Mouse (Mus musculus) embryonic facial prominence, embryonic 14.5 days (tissue): ENCODE measurements around the gene Htr2b. TPM values are rescaled to one million over a fixed set of nuclear protein-coding genes. Genes with fewer than 3 reads are reported as not detected.

Source experiments
- ATAC-seq: fragments of 200-750 bp; cut with Nextera tagmentation; 2 replicates; pipeline ENCODE4 v1.8.0; 2017; ENCODE audit warnings: low read depth, moderate number of reproducible peaks, moderate TSS enrichment
- DNase-seq: peaks from one replicate; pipeline ENCODE4 v3.0.0-alpha.2; 2015; ENCODE audit warnings: low spot score
- H3K27ac ChIP-seq: fragments of 300-500 bp; sonication (generic); replicated peaks from 2 replicates; pipeline ENCODE4 v1.5.1; 2014; ENCODE audit warnings: low read depth, mild to moderate bottlenecking, low read length, moderate library complexity
- H3K27me3 ChIP-seq: fragments of 300-500 bp; sonication (generic); replicated peaks from 2 replicates; pipeline ENCODE4 v1.6.1; 2014; ENCODE audit warnings: low read length; ENCODE audit not compliant: control insufficient read depth, insufficient read depth
- H3K36me3 ChIP-seq: fragments of 300-500 bp; sonication (generic); 2 replicates; pipeline ENCODE4 v1.6.1; 2014; ENCODE audit warnings: low read length, mixed read lengths; ENCODE audit not compliant: control insufficient read depth, insufficient read depth
- H3K4me1 ChIP-seq: fragments of 300-500 bp; sonication (generic); 2 replicates; pipeline ENCODE4 v1.6.1; 2014; ENCODE audit warnings: antibody characterized with exemption, low read length; ENCODE audit not compliant: control insufficient read depth, insufficient read depth
- H3K4me2 ChIP-seq: fragments of 300-500 bp; sonication (generic); 2 replicates; pipeline ENCODE4 v1.6.1; 2014; ENCODE audit warnings: low read depth, mild to moderate bottlenecking, low read length, moderate library complexity, mixed read lengths
- H3K4me3 ChIP-seq: fragments of 300-500 bp; sonication (generic); 2 replicates; pipeline ENCODE4 v1.5.1; 2014; ENCODE audit warnings: low read depth, mild to moderate bottlenecking, low read length
- H3K9ac ChIP-seq: fragments of 300-500 bp; sonication (generic); 2 replicates; pipeline ENCODE4 v1.6.1; 2014; ENCODE audit warnings: low read depth, mild to moderate bottlenecking, low read length, moderate library complexity, mixed read lengths
- H3K9me3 ChIP-seq: fragments of 300-500 bp; sonication (generic); 2 replicates; pipeline ENCODE4 v1.6.1; 2016; ENCODE audit warnings: low read length; ENCODE audit not compliant: control insufficient read depth
- WGBS: fragments of 180-500 bp; shearing (Covaris S2); extraction: QIAGEN DNeasy Blood & Tissue Kit; methylation state at CpG from one replicate; pipeline ENCODE4 v1.1.7; 2014; 5-methylcytosine and 5-hydroxymethylcytosine counted together
- polyA plus RNA-seq: library from polyadenylated mRNA; unstranded; fragments of >200 nt; fragmentation: Nextera tagmentation; extraction: Ambion mirVana; gene quantifications from 2 replicates; pipeline ENCODE4 v1.2.1, GENCODE M21; 2014

Htr2b gene
- polyA plus RNA-seq, 1 experiment from 2014 or later = 1.2 TPM

DNA sequence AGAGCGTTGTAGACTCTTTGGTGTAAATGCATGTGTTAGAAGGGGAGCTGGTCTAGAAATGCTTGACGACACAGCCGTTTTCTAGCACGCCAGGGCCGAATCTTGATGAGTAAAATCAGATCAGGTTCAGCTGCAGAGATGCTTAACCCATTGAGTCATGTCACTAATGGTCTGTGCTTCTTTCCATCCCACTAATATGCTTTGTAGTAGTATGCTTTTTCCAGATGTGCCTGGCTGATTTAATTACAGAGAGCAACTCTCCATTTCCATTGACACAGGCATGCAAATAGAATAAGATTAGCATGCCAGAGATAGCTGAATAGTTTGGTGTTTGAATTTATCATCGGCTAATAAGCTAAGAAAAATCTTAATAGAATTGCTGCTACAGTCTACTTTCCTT is 23.5 kb upstream of the Htr2b start:
- no peak for ATAC-seq
- no peak overlapping the region for H3K9ac ChIP-seq
- no peaks in the 10 kb centered on the region for H3K27me3 ChIP-seq
- H3K9me3 ChIP-seq = no peaks in the 10 kb centered on the region
- H3K4me3 ChIP-seq = no peak overlapping the region
- DNase-seq = no peak
- H3K27ac ChIP-seq = no peak overlapping the region
- 87% methylated on average over 6 of the region's 6 CpGs for WGBS
- H3K4me1 ChIP-seq = no peaks in the 10 kb centered on the region
- no peak overlapping the region for H3K4me2 ChIP-seq
- H3K36me3 ChIP-seq = peaks cover 86% of the 10 kb centered on the region

DNA sequence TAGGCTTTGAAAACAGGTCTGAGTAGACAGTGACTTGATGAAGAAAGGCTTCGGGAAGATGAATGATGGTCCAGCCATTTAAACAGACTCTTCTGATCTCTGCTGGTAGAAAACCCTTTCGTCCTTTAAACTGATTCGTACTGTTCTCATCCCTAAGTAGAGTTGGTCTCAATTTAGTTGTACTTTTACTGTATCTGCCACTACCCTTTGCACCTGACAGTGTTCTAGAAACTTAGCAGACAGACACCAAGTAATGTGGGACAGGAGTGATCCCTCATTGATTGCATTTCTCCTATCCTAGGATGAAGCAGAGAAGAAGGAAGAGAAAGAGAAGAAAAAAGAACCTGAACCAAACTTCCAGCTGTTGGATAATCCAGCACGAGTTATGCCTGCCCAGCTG is 21.6 kb upstream of the Htr2b start, which contains the start of gene Gm21972:
Gm21972 (plus strand) TSS at position 301 of the 400 bp plus-strand sequence.
- 96% methylated on average over 4 of the region's 4 CpGs for WGBS
- no peak within 1 kb of the TSS for H3K27ac ChIP-seq
- peaks cover 88% of the 10 kb centered on the region for H3K36me3 ChIP-seq

DNA sequence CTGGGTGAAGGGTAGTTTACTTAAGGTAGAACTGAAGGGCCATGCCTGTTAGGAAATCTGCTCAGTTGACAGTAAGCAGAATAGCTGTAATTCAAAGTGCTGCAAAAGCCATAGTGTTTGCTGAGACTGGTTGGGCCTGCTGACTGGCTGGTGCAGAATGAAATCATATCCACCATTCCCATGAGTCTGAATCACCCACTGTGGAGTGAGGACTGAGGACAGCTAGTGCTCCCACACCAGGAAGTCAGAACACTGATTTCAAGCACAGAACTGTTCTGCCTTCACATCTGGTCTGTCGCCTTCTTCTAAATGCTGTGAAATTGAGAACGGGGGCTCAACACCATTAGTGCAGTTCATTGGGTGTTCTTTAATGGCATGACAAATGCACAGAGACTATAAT is 14.3 kb upstream of the Htr2b start:
- Histone ChIP-seq H3K4me1 (no peaks in the 10 kb centered on the region), H3K9me3 (no peaks in the 10 kb centered on the region), H3K27ac (no peak overlapping the region), H3K36me3 (peaks cover 77% of the 10 kb centered on the region), H3K9ac (no peak overlapping the region), H3K27me3 (no peaks in the 10 kb centered on the region), H3K4me3 (no peak overlapping the region), H3K4me2 (no peak overlapping the region)
- ATAC-seq (no peak), DNase-seq (no peak)
- WGBS = 87% methylated on average over 2 of the region's 2 CpGs

More for the DNA sequence above, 21.6 kb upstream of the Htr2b start, which contains the start of gene Gm21972:
- no peak for DNase-seq
- H3K9me3 ChIP-seq = no peaks in the 10 kb centered on the region
- no peaks in the 10 kb centered on the region for H3K27me3 ChIP-seq
- H3K9ac ChIP-seq = no peak within 1 kb of the TSS
- no peaks in the 10 kb centered on the region for H3K4me1 ChIP-seq
- no peak within 1 kb of the TSS for H3K4me2 ChIP-seq
- ATAC-seq = no peak
- H3K4me3 ChIP-seq = no peak within 1 kb of the TSS

DNA sequence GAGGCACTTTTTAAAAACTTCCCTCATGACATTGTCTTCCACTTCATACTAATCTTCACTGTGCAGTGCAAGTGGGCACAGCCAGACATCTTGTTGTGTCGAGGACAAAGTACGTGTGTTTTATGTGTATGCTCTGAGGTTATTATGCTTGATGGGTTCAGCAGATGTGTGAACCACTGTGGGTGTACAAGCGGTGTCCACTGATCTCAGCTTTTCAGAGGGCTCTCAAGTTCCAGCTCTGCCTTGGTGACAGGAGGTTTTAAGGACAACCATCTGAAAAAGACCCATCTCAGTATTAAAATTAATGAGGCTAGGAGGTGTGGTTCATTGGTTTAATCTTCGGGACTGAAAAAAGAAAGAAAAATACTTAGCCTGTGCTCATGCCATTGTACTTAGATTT is 7.8 kb upstream of the Htr2b start:
- 92% methylated on average over 4 of the region's 4 CpGs for WGBS
- Histone ChIP-seq H3K4me1 (no peaks in the 10 kb centered on the region), H3K4me3 (no peak overlapping the region)

DNA sequence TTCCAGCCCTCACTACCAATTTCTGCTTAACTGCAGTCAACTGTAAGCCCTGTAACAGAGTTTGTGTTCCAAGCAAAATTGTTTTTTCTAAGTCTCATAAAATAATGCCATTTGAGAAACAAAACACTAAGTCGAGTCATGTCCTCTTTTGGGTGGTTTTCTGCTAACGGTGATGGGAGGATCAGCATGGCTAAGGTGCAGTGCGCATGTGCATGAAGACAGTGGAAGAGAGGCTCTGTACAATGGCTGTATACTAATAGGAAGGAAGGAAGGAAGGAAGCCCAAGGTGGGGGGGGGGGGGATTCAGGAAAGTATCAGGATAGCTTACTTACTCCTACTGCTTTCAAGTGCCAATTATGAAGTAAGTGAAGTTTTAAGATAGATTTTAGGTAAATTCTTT is 2.4 kb upstream of the Htr2b start:
- ATAC-seq (no peak), DNase-seq (no peak)
- Histone ChIP-seq H3K27ac (no peak overlapping the region), H3K4me1 (no peaks in the 10 kb centered on the region), H3K36me3 (peaks cover 23% of the 10 kb centered on the region), H3K4me2 (no peak overlapping the region), H3K9ac (no peak overlapping the region), H3K9me3 (no peaks in the 10 kb centered on the region), H3K4me3 (no peak overlapping the region), H3K27me3 (no peaks in the 10 kb centered on the region)
- WGBS = 85% methylated on average over 3 of the region's 3 CpGs

More for the DNA sequence above, 7.8 kb upstream of the Htr2b start:
- Histone ChIP-seq H3K9ac (no peak overlapping the region), H3K4me2 (no peak overlapping the region), H3K9me3 (no peaks in the 10 kb centered on the region), H3K27ac (no peak overlapping the region), H3K36me3 (peaks cover 60% of the 10 kb centered on the region), H3K27me3 (no peaks in the 10 kb centered on the region)
- no peak for DNase-seq
- ATAC-seq = no peak

DNA sequence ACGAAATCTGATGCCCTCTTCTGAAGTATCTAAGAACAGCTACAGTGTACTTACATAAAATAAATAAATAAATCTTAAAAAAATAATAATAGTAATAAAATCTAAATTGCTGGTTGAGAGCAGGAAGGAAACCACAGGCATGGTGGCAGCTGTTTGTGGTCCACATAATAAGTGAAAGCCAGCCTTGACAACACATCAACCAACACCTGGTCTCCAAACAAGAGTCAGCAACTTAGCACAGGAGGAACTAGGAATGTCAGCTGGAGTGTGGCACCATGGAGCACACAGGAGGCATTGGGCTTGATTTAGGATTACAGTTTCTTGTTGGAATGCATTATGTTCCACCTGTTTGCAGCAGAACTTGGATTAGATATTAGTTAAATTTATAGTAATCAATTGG is 6.7 kb downstream of the Htr2b start:
- Histone ChIP-seq H3K4me1 (no peaks in the 10 kb centered on the region), H3K4me3 (no peak overlapping the region), H3K36me3 (peaks cover 21% of the 10 kb centered on the region), H3K9ac (no peak overlapping the region), H3K27me3 (no peaks in the 10 kb centered on the region), H3K9me3 (no peaks in the 10 kb centered on the region), H3K4me2 (no peak overlapping the region), H3K27ac (no peak overlapping the region)
- ATAC-seq (no peak), DNase-seq (no peak)
- WGBS = 95% methylated on average over 1 of the region's 1 CpGs

DNA sequence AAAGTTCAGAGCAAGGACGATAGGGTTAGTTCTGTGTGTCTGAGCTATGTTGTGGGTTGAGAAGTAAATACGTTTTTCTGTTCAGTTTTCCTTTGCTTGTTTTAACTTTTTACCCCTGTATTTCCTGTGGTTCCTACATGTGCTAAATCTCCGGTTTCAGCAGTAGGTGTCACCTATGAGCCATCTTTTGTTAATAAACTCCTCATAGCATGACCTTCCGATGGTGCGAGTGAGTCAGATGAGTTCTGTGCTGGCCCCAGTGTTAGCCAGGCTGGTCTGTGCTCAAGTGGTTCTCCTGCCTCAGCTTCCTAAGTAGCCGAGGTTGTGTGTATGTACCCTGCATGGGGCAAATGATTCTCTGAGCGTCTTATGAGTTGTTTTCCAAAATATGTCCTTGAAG is 17.4 kb downstream of the Htr2b start:
- no peaks in the 10 kb centered on the region for H3K27me3 ChIP-seq
- 85% methylated on average over 7 of the region's 7 CpGs for WGBS
- DNase-seq (no peak), ATAC-seq (no peak)
- no peaks in the 10 kb centered on the region for H3K9me3 ChIP-seq
- H3K27ac ChIP-seq = no peak overlapping the region
- no peak overlapping the region for H3K9ac ChIP-seq
- H3K4me1 ChIP-seq = no peaks in the 10 kb centered on the region
- no peak overlapping the region for H3K4me3 ChIP-seq
- H3K4me2 ChIP-seq = no peak overlapping the region
- H3K36me3 ChIP-seq = peaks cover 70% of the 10 kb centered on the region

DNA sequence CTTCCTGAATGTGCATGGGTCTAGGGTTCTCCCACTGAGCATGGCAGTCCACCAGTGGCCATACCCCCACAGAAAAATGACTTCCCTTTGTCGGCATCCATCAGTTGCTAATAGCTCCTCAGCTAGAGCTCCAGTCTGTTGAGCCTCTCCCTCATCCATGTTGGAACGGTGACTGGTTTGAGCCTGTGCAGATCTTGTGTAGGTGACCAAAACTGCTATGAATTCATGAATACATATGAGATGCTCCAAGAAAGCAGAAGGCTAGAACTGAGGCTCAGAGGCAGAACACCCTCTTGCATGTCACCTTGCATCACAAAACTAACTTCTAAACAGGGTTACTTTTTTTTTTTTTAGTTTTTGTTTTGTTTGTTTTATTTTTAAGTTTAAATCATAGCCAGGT is 35.2 kb downstream of the Htr2b start:
- H3K9me3 ChIP-seq = no peaks in the 10 kb centered on the region
- no peak overlapping the region for H3K9ac ChIP-seq
- H3K4me2 ChIP-seq = no peak overlapping the region
- no peak overlapping the region for H3K27ac ChIP-seq
- no peak overlapping the region for H3K4me3 ChIP-seq
- H3K36me3 ChIP-seq = peaks cover 85% of the 10 kb centered on the region
- no peaks in the 10 kb centered on the region for H3K4me1 ChIP-seq
- DNase-seq = no peak
- ATAC-seq = no peak
- 97% methylated on average over 2 of the region's 2 CpGs for WGBS
- H3K27me3 ChIP-seq = no peaks in the 10 kb centered on the region

DNA sequence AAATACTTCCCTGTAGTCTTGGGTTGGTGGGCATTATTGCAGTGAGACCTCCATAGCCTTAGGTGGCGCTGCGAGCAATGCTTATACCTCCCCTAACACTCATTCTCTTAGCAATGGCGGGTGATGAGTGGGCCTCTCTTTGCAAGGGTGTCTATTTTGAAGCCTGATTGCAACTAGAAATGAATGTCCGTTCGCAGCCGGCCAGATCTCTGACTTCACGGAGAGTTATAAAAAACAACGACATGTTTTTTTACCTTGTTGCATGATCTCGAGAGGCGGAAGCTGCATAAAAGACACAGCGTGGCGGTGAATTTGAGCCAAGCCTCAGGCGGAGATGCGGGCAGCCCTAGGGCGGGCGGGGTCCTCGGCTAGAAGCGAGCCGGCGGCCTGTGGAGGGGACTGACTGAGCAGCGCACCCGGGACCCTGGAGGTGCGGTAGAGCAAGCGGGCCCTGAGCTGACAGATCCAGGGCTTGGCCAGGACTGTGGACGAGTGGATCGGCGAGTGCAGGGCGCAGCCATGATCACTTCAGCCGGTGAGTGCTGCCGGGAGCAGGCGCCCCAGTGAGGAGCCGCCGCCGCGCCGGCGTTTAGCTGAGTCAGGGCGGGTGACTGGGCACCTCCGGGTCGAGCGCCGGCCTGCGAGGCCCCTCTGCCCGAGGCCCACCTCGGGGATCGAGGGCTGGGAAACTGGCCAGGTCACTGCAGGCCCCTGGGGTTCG is 47.3 kb downstream of the Htr2b start, which contains the start of gene Psmd1:
Psmd1 (plus strand) TSS at position 117 of the 721 bp plus-strand sequence.
- H3K27ac ChIP-seq = peak within 1 kb of the TSS; percentile 69
- H3K4me1 ChIP-seq = peaks cover 7% of the 10 kb centered on the region
- DNase-seq = peak; percentile 96
- H3K9ac ChIP-seq = peak within 1 kb of the TSS; percentile 98
- H3K4me2 ChIP-seq = peak within 1 kb of the TSS; percentile 92
- peak within 1 kb of the TSS; percentile 77 for H3K4me3 ChIP-seq
- H3K27me3 ChIP-seq = no peaks in the 10 kb centered on the region
- peak; percentile 97 for ATAC-seq
- no peaks in the 10 kb centered on the region for H3K9me3 ChIP-seq
- no peaks in the 10 kb centered on the region for H3K36me3 ChIP-seq
- 2% methylated on average over 30 of the region's 47 CpGs for WGBS
